Mouse (Mus musculus) kidney, embryonic 14.5 days (tissue): ENCODE results near the gene Unc5cl. TPM values are rescaled to one million over a fixed set of nuclear protein-coding genes. Genes with fewer than 3 reads are reported as not detected.
"Not testable (repeated sequence)": the region's sequence is repeated elsewhere in the genome, so short reads cannot be mapped to it uniquely, and the experiment has no call there.

ENCODE experiments used
- ATAC-seq: fragments of 200-750 bp; cut with Nextera tagmentation; 2 replicates; pipeline ENCODE4 v1.8.0; 2017; ENCODE audit warnings: moderate number of reproducible peaks, mild to moderate bottlenecking, moderate TSS enrichment, moderate library complexity; ENCODE audit not compliant: low FRiP score, low TSS enrichment
- H3K27ac ChIP-seq: fragments of 300-500 bp; sonication (generic); 2 replicates; pipeline ENCODE4 v1.5.1; 2014; ENCODE audit warnings: low read depth, mild to moderate bottlenecking, low read length, moderate library complexity, mixed read lengths
- H3K27me3 ChIP-seq: fragments of 300-500 bp; sonication (generic); 2 replicates; pipeline ENCODE4 v1.6.1; 2014; ENCODE audit warnings: mild to moderate bottlenecking, low read length; ENCODE audit not compliant: control insufficient read depth, insufficient read depth
- H3K36me3 ChIP-seq: fragments of 300-500 bp; sonication (generic); 2 replicates; pipeline ENCODE4 v1.6.1; 2014; ENCODE audit warnings: low read length, mixed read lengths; ENCODE audit not compliant: control insufficient read depth, insufficient read depth
- H3K4me1 ChIP-seq: fragments of 300-500 bp; sonication (generic); 2 replicates; pipeline ENCODE4 v1.6.1; 2014; ENCODE audit warnings: low read length, mixed read lengths; ENCODE audit not compliant: control insufficient read depth, insufficient read depth
- H3K4me2 ChIP-seq: fragments of 300-500 bp; sonication (generic); replicated peaks from 2 replicates; pipeline ENCODE4 v1.6.1; 2014; ENCODE audit warnings: low read depth, mild to moderate bottlenecking, low read length
- H3K4me3 ChIP-seq: fragments of 300-500 bp; sonication (generic); 2 replicates; pipeline ENCODE4 v1.5.1; 2014; ENCODE audit warnings: mild to moderate bottlenecking, low read length
- H3K9ac ChIP-seq: fragments of 300-500 bp; sonication (generic); 2 replicates; pipeline ENCODE4 v1.6.1; 2014; ENCODE audit warnings: low read depth, mild to moderate bottlenecking, low read length, moderate library complexity
- H3K9me3 ChIP-seq: fragments of 300-500 bp; sonication (generic); 2 replicates; pipeline ENCODE4 v1.6.1; 2016; ENCODE audit warnings: low read length; ENCODE audit not compliant: control insufficient read depth
- WGBS: fragments of 180-500 bp; shearing (Covaris S2); extraction: QIAGEN DNeasy Blood & Tissue Kit; methylation state at CpG from one replicate; pipeline ENCODE4 v1.1.7; 2014; 5-methylcytosine and 5-hydroxymethylcytosine counted together
- polyA plus RNA-seq: library from polyadenylated mRNA; unstranded; fragments of >200 nt; fragmentation: Nextera tagmentation; extraction: Ambion mirVana; gene quantifications from 2 replicates; pipeline ENCODE4 v1.2.1, GENCODE M21; 2014

Gene Unc5cl
- polyA plus RNA-seq, 1 experiment from 2014 or later, result 4.7 TPM

- 65% methylated on average over 7 of the region's 7 CpGs for WGBS
- H3K36me3 ChIP-seq, result no peaks in the 10 kb centered on the region
- no peak overlapping the region for H3K27ac ChIP-seq
- no peak overlapping the region for H3K9ac ChIP-seq
- peak overlapping the region; percentile 15; the same call in 1 of the 2 replicates for H3K4me2 ChIP-seq
- H3K9me3 ChIP-seq, result no peaks in the 10 kb centered on the region
- H3K27me3 ChIP-seq, result no peaks in the 10 kb centered on the region
- peaks cover 13% of the 10 kb centered on the region for H3K4me1 ChIP-seq
- no peak overlapping the region for H3K4me3 ChIP-seq
- ATAC-seq, result no peak
Observed at GRCm38 (mm10) chr17:48454190-48454589, 511 bp upstream of the Unc5cl start.

GRCm38 (mm10) chr17:48455955-48456354 lies 1.3 kb downstream of the Unc5cl start:
- peak; percentile 21; the same call in 1 of the 2 replicates for ATAC-seq
- 76% methylated on average over 2 of the region's 2 CpGs for WGBS
- H3K4me1 ChIP-seq, result peaks cover 13% of the 10 kb centered on the region
- H3K27ac ChIP-seq, result peak overlapping the region; percentile 0; the same call in 1 of the 2 replicates
- no peaks in the 10 kb centered on the region for H3K27me3 ChIP-seq
- H3K4me3 ChIP-seq, result no peak overlapping the region
- H3K9me3 ChIP-seq, result no peaks in the 10 kb centered on the region
- no peak overlapping the region for H3K4me2 ChIP-seq
- no peaks in the 10 kb centered on the region for H3K36me3 ChIP-seq
- no peak overlapping the region for H3K9ac ChIP-seq

DNA sequence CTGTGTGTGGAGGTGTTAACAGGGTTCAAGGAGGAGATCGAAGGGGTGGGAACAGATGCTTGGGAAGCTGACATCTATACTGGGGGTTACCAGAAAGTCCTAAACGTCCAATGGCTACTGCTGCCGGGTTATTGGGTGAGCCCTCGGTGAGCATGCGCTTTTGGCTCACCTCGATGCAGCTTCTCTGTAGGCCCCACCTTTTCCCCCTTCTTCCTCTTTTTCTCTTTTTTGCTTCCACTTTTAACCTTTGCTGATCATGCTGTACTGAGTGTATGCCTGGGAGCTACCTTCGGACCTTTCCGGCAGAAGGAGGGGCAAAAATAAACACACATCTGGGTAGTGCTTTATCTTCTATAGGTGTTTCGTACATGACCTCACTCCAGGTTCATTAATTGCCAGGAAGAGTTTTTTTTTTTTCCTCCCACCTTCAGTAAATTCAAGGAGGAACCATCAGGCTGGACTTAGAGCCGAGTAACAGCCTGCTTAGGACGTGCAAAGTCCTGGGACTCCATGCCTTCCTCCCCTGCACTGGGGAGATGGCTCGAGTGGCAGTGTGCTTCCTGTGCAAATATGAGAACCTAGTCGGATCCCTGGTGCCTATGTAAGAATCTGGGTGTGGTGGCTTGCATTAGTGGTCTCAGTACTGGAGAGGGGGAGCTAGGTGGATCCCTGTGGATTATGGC lies 3.4 kb downstream of the Unc5cl start:
- H3K9me3 ChIP-seq, result no peaks in the 10 kb centered on the region
- WGBS, result 54% methylated on average over 13 of the region's 13 CpGs
- H3K4me3 ChIP-seq, result no peak overlapping the region
- 0 out of 2 replicates have a peak, but pooled peaks cover 5% of the 10 kb centered on the region for H3K4me1 ChIP-seq
- no peak overlapping the region for H3K9ac ChIP-seq
- H3K4me2 ChIP-seq, result no peak overlapping the region
- no peak for ATAC-seq
- no peak overlapping the region for H3K27ac ChIP-seq
- no peaks in the 10 kb centered on the region for H3K36me3 ChIP-seq
- no peaks in the 10 kb centered on the region for H3K27me3 ChIP-seq

GRCm38 (mm10) chr17:48462096-48462495 lies 7.4 kb downstream of the Unc5cl start:
- H3K9me3 ChIP-seq, result no peaks in the 10 kb centered on the region
- H3K4me2 ChIP-seq, result no peak overlapping the region
- H3K9ac ChIP-seq, result no peak overlapping the region
- WGBS, result 96% methylated on average over 13 of the region's 13 CpGs
- no peak overlapping the region for H3K27ac ChIP-seq
- H3K4me1 ChIP-seq, result 0 out of 2 replicates have a peak, but pooled peaks cover 2% of the 10 kb centered on the region
- no peak overlapping the region for H3K4me3 ChIP-seq
- no peaks in the 10 kb centered on the region for H3K27me3 ChIP-seq
- ATAC-seq, result no peak
- no peaks in the 10 kb centered on the region for H3K36me3 ChIP-seq

GRCm38 (mm10) chr17:48463391-48463790 lies 8.7 kb downstream of the Unc5cl start:
- H3K9me3 ChIP-seq, result no peaks in the 10 kb centered on the region
- H3K9ac ChIP-seq, result no peak overlapping the region
- H3K4me2 ChIP-seq, result no peak overlapping the region
- H3K27me3 ChIP-seq, result no peaks in the 10 kb centered on the region
- no peak overlapping the region for H3K4me3 ChIP-seq
- 96% methylated on average over 4 of the region's 4 CpGs for WGBS
- H3K27ac ChIP-seq, result no peak overlapping the region
- ATAC-seq, result no peak
- H3K36me3 ChIP-seq, result no peaks in the 10 kb centered on the region
- H3K4me1 ChIP-seq, result 0 out of 2 replicates have a peak, but pooled peaks cover 5% of the 10 kb centered on the region

DNA sequence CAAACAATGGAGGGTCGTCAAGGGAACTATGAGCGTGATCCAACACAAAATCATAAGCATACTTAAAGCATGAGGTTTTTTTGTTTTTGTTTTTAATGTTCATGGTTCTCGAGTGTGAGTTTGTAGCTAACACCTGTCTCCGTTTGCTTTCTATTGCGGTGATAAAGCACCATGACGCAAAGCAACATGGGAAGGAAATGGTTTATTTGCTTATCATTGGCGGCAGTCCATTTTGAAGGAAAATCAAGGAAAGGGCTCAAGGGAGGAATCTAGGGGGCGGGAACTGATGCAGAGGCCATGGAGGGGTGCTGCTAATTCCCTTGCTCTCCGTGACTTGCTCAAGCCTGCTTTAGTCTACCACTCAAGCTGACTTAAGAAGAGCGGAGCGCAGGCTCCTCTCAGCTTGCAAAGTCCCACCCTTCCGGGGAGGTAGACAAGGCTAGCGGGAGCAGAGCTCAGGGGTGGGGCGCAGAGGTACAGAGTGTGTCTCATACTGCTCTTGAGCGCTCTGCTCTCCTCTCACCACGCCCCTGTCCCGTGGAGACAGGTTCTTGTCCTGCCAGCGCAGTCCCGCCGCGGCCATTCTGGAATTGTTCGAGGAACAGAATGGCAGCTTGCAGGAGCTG lies 12.2 kb downstream of the Unc5cl start:
- H3K4me3 ChIP-seq, result no peak overlapping the region
- peak overlapping the region; percentile 26 for H3K4me2 ChIP-seq
- 35% methylated on average over 22 of the region's 22 CpGs for WGBS
- no peak overlapping the region for H3K27ac ChIP-seq
- H3K4me1 ChIP-seq, result 0 out of 2 replicates have a peak, but pooled peaks cover 5% of the 10 kb centered on the region
- H3K36me3 ChIP-seq, result no peaks in the 10 kb centered on the region
- H3K9ac ChIP-seq, result 0 out of 2 replicates have a peak overlapping the region, but pooled peaks have one; percentile 1
- ATAC-seq, result 0 out of 2 replicates have a peak, but pooled peaks have one; percentile 3
- H3K9me3 ChIP-seq, result no peaks in the 10 kb centered on the region
- no peaks in the 10 kb centered on the region for H3K27me3 ChIP-seq

- peak; percentile 86 for ATAC-seq
- WGBS, result 9% methylated on average over 22 of the region's 22 CpGs
- peak overlapping the region; percentile 26 for H3K4me2 ChIP-seq
- 0 out of 2 replicates have a peak overlapping the region, but pooled peaks have one; percentile 1 for H3K9ac ChIP-seq
- H3K4me1 ChIP-seq, result 0 out of 2 replicates have a peak, but pooled peaks cover 5% of the 10 kb centered on the region
- no peak overlapping the region for H3K4me3 ChIP-seq
- no peak overlapping the region for H3K27ac ChIP-seq
- H3K36me3 ChIP-seq, result no peaks in the 10 kb centered on the region
- no peaks in the 10 kb centered on the region for H3K9me3 ChIP-seq
- no peaks in the 10 kb centered on the region for H3K27me3 ChIP-seq
Observed at GRCm38 (mm10) chr17:48467395-48468231, 12.9 kb downstream of the Unc5cl start.

GRCm38 (mm10) chr17:48474282-48474681 lies 19.6 kb downstream of the Unc5cl start:
- not testable (repeated sequence) for H3K27me3 ChIP-seq, H3K4me1 ChIP-seq, H3K4me2 ChIP-seq, H3K9ac ChIP-seq, ATAC-seq, H3K27ac ChIP-seq, H3K36me3 ChIP-seq, H3K9me3 ChIP-seq, H3K4me3 ChIP-seq
- 81% methylated on average over 6 of the region's 6 CpGs for WGBS
